Mouse (Mus musculus): Measurements from ENCODE around the gene Sult1a1. TPM values are rescaled to one million over a fixed set of nuclear protein-coding genes. Genes with fewer than 3 reads are reported as not detected.

Gene Sult1a1
- polyA plus RNA-seq, 1 experiment from 2014 or later, result 13.0 TPM

GRCm38 (mm10) chr7:126681221-126681620 is 5.0 kb upstream of the Sult1a1 start:
- no peak overlapping the region for H3K27ac ChIP-seq
- no peak for ATAC-seq (replicated peaks; ENCODE audit: insufficient number of reproducible peaks, insufficient read depth, low FRiP score, low read depth)
- H3K4me3 ChIP-seq, result no peak overlapping the region
- no peaks in the 10 kb centered on the region for H3K9me3 ChIP-seq (replicated peaks)
- peaks cover 7% of the 10 kb centered on the region for H3K4me1 ChIP-seq (replicated peaks)
- 92% methylated on average over 5 of the region's 5 CpGs for WGBS
- H3K36me3 ChIP-seq, result no peaks in the 10 kb centered on the region
- no peak overlapping the region for H3K4me2 ChIP-seq
- no peak overlapping the region for H3K9ac ChIP-seq
- no peaks in the 10 kb centered on the region for H3K27me3 ChIP-seq

GRCm38 (mm10) chr7:126679683-126680082 is 3.5 kb upstream of the Sult1a1 start:
- H3K9me3 ChIP-seq (replicated peaks), result no peaks in the 10 kb centered on the region
- ATAC-seq (replicated peaks; ENCODE audit: insufficient number of reproducible peaks, insufficient read depth, low FRiP score, low read depth), result no peak
- peaks cover 16% of the 10 kb centered on the region for H3K4me1 ChIP-seq (replicated peaks)
- H3K27me3 ChIP-seq, result no peaks in the 10 kb centered on the region
- no peak overlapping the region for H3K27ac ChIP-seq
- no peak overlapping the region for H3K4me2 ChIP-seq
- no peaks in the 10 kb centered on the region for H3K36me3 ChIP-seq
- 89% methylated on average over 5 of the region's 5 CpGs for WGBS
- no peak overlapping the region for H3K9ac ChIP-seq
- H3K4me3 ChIP-seq, result no peak overlapping the region

- H3K9ac ChIP-seq, result no peak overlapping the region
- 80% methylated on average over 8 of the region's 8 CpGs for WGBS
- no peaks in the 10 kb centered on the region for H3K27me3 ChIP-seq
- no peaks in the 10 kb centered on the region for H3K36me3 ChIP-seq
- peaks cover 16% of the 10 kb centered on the region for H3K4me1 ChIP-seq (replicated peaks)
- H3K4me3 ChIP-seq, result no peak overlapping the region
- ATAC-seq (replicated peaks; ENCODE audit: insufficient number of reproducible peaks, insufficient read depth, low FRiP score, low read depth), result no peak
- H3K4me2 ChIP-seq, result no peak overlapping the region
- H3K9me3 ChIP-seq (replicated peaks), result no peaks in the 10 kb centered on the region
- no peak overlapping the region for H3K27ac ChIP-seq
Measured at GRCm38 (mm10) chr7:126678545-126679341, 2.5 kb upstream of the Sult1a1 start.

- 63% methylated on average over 4 of the region's 4 CpGs for WGBS
- ATAC-seq (replicated peaks; ENCODE audit: insufficient number of reproducible peaks, insufficient read depth, low FRiP score, low read depth), result no peak
- no peaks in the 10 kb centered on the region for H3K9me3 ChIP-seq (replicated peaks)
- H3K4me2 ChIP-seq, result peak overlapping the region; percentile 42; the same call in 1 of the 2 replicates
- peak overlapping the region; percentile 84 for H3K27ac ChIP-seq
- H3K9ac ChIP-seq, result no peak overlapping the region
- peaks cover 16% of the 10 kb centered on the region for H3K4me1 ChIP-seq (replicated peaks)
- no peaks in the 10 kb centered on the region for H3K27me3 ChIP-seq
- H3K36me3 ChIP-seq, result peaks cover 7% of the 10 kb centered on the region
- no peak overlapping the region for H3K4me3 ChIP-seq
Measured at GRCm38 (mm10) chr7:126676631-126677220, 494 bp upstream of the Sult1a1 start.

- H3K27me3 ChIP-seq, result no peaks in the 10 kb centered on the region
- H3K36me3 ChIP-seq, result peaks cover 7% of the 10 kb centered on the region
- 0 out of 2 replicates have a peak overlapping the region, but pooled peaks have one; percentile 42 for H3K4me2 ChIP-seq
- H3K9me3 ChIP-seq (replicated peaks), result no peaks in the 10 kb centered on the region
- peaks cover 20% of the 10 kb centered on the region for H3K4me1 ChIP-seq (replicated peaks)
- H3K4me3 ChIP-seq, result no peak overlapping the region
- no peak overlapping the region for H3K27ac ChIP-seq
- ATAC-seq (replicated peaks; ENCODE audit: insufficient number of reproducible peaks, insufficient read depth, low FRiP score, low read depth), result no peak
- no peak overlapping the region for H3K9ac ChIP-seq
- 89% methylated on average over 8 of the region's 8 CpGs for WGBS
Measured at GRCm38 (mm10) chr7:126675104-126675503, 1.1 kb downstream of the Sult1a1 start.

GRCm38 (mm10) chr7:126672111-126672510 is 4.1 kb downstream of the Sult1a1 start:
- no peaks in the 10 kb centered on the region for H3K27me3 ChIP-seq
- no peaks in the 10 kb centered on the region for H3K9me3 ChIP-seq (replicated peaks)
- no peak for ATAC-seq (replicated peaks; ENCODE audit: insufficient number of reproducible peaks, insufficient read depth, low FRiP score, low read depth)
- H3K4me1 ChIP-seq (replicated peaks), result peaks cover 20% of the 10 kb centered on the region
- 91% methylated on average over 9 of the region's 9 CpGs for WGBS
- no peak overlapping the region for H3K4me2 ChIP-seq
- H3K4me3 ChIP-seq, result no peak overlapping the region
- H3K36me3 ChIP-seq, result peaks cover 7% of the 10 kb centered on the region
- no peak overlapping the region for H3K9ac ChIP-seq
- no peak overlapping the region for H3K27ac ChIP-seq

- Histone ChIP-seq H3K27ac (no peak overlapping the region), H3K9ac (no peak overlapping the region), H3K36me3 (peaks cover 14% of the 10 kb centered on the region), H3K4me1 (replicated peaks) (0 out of 2 replicates have a peak, but pooled peaks cover 3% of the 10 kb centered on the region), H3K27me3 (no peaks in the 10 kb centered on the region), H3K4me2 (no peak overlapping the region), H3K4me3 (no peak overlapping the region), H3K9me3 (replicated peaks) (no peaks in the 10 kb centered on the region)
- no peak for ATAC-seq (replicated peaks; ENCODE audit: insufficient number of reproducible peaks, insufficient read depth, low FRiP score, low read depth)
- WGBS, result 75% methylated on average over 3 of the region's 3 CpGs
Measured at GRCm38 (mm10) chr7:126670152-126670551, 6.1 kb downstream of the Sult1a1 start.

- 0 out of 2 replicates have a peak, but pooled peaks cover 3% of the 10 kb centered on the region for H3K4me1 ChIP-seq (replicated peaks)
- no peak overlapping the region for H3K4me2 ChIP-seq
- no peaks in the 10 kb centered on the region for H3K27me3 ChIP-seq
- H3K36me3 ChIP-seq, result peaks cover 19% of the 10 kb centered on the region
- peak overlapping the region; percentile 77 for H3K27ac ChIP-seq
- no peaks in the 10 kb centered on the region for H3K9me3 ChIP-seq (replicated peaks)
- H3K9ac ChIP-seq, result no peak overlapping the region
- WGBS, result 65% methylated on average over 5 of the region's 5 CpGs
- ATAC-seq (replicated peaks; ENCODE audit: insufficient number of reproducible peaks, insufficient read depth, low FRiP score, low read depth), result peak; percentile 62
- no peak overlapping the region for H3K4me3 ChIP-seq
Measured at GRCm38 (mm10) chr7:126668452-126668851, 7.8 kb downstream of the Sult1a1 start.

- Histone ChIP-seq H3K9ac (no peak overlapping the region), H3K4me1 (replicated peaks) (0 out of 2 replicates have a peak, but pooled peaks cover 3% of the 10 kb centered on the region), H3K4me2 (no peak overlapping the region), H3K9me3 (replicated peaks) (no peaks in the 10 kb centered on the region), H3K27ac (peak overlapping the region; percentile 77), H3K36me3 (peaks cover 16% of the 10 kb centered on the region), H3K27me3 (no peaks in the 10 kb centered on the region), H3K4me3 (no peak overlapping the region)
- no peak for ATAC-seq (replicated peaks; ENCODE audit: insufficient number of reproducible peaks, insufficient read depth, low FRiP score, low read depth)
- 83% methylated on average over 9 of the region's 9 CpGs for WGBS
Measured at GRCm38 (mm10) chr7:126667495-126668090, 8.6 kb downstream of the Sult1a1 start.

GRCm38 (mm10) chr7:126665269-126665668 is 11.0 kb downstream of the Sult1a1 start:
- Histone ChIP-seq H3K4me2 (no peak overlapping the region), H3K4me3 (no peak overlapping the region), H3K36me3 (peaks cover 16% of the 10 kb centered on the region; the same call in 1 of the 2 replicates), H3K9ac (no peak overlapping the region), H3K4me1 (replicated peaks) (0 out of 2 replicates have a peak, but pooled peaks cover under 1% of the 10 kb centered on the region), H3K27me3 (no peaks in the 10 kb centered on the region), H3K27ac (no peak overlapping the region), H3K9me3 (replicated peaks) (no peaks in the 10 kb centered on the region)
- 86% methylated on average over 3 of the region's 3 CpGs for WGBS
- no peak for ATAC-seq (replicated peaks; ENCODE audit: insufficient number of reproducible peaks, insufficient read depth, low FRiP score, low read depth)

GRCm38 (mm10) chr7:126663646-126664045 is 12.6 kb downstream of the Sult1a1 start:
- WGBS, result 66% methylated on average over 8 of the region's 8 CpGs
- ATAC-seq (replicated peaks; ENCODE audit: insufficient number of reproducible peaks, insufficient read depth, low FRiP score, low read depth), result no peak
- Histone ChIP-seq H3K4me1 (replicated peaks) (no peaks in the 10 kb centered on the region), H3K9ac (no peak overlapping the region), H3K9me3 (replicated peaks) (no peaks in the 10 kb centered on the region), H3K27ac (peak overlapping the region; percentile 8; the same call in 1 of the 2 replicates), H3K4me2 (no peak overlapping the region), H3K27me3 (no peaks in the 10 kb centered on the region), H3K36me3 (peaks cover 16% of the 10 kb centered on the region; the same call in 1 of the 2 replicates), H3K4me3 (no peak overlapping the region)
